19 mouse cellular contexts compared by ENCODE assay signal in genomic region chr10:86272826-86273225, GRCm38 (mm10). TPM values are rescaled to one million over a fixed set of nuclear protein-coding genes. Genes with fewer than 3 reads are reported as not detected.
DNase-seq lines count a peak whose midpoint lies in the region; ATAC-seq and TF ChIP-seq lines count a peak whose summit lies in the region.
"Had no signal": no experiment of that assay in that cellular context is flagged by ENCODE, and none has a peak within 500 bp of the region (broad histone marks: within the 10 kb centered on the region; RNA-seq: fewer than 3 reads in every experiment).

No protein-coding gene starts in this region.

- peak; percentile 92 for DNase-seq in heart, adult 11 months
- no peak for DNase-seq in heart, adult 8-10 months (ENCODE audit: low spot score)
- peak; percentile 50 for DNase-seq in kidney, adult 2 months
- no peak for DNase-seq in kidney, adult 18-20 months
- DNase-seq in embryonic facial prominence, embryonic 10.5 days (ENCODE audit: low spot score) = no peak
- DNase-seq in retina, postnatal 1 day = no peak
- DNase-seq: B cell, adult 2 months; cerebellum, adult 11 months; cerebellum, postnatal 25 days; right cerebral cortex, postnatal 4 days; thymus, adult 18-20 months had no signal

- H3K27me3 ChIP-seq in kidney, adult 2 months (replicated peaks; ENCODE audit: control insufficient read depth, insufficient read depth, low read length) = no peaks in the 10 kb centered on the region
- no peaks in the 10 kb centered on the region for H3K27me3 ChIP-seq in embryonic facial prominence, embryonic 10.5 days (replicated peaks; ENCODE audit: low read depth, poor library complexity, severe bottlenecking)
- no peaks in the 10 kb centered on the region for H3K27me3 ChIP-seq in kidney, embryonic 16.5 days (ENCODE audit: insufficient read depth, low read length)
- H3K27me3 ChIP-seq: embryonic facial prominence, embryonic 12.5 days; forebrain, embryonic 12.5 days; limb, embryonic 12.5 days; megakaryocyte, embryonic 14.5 days had no signal

- WGBS in kidney, adult 2 months = 58% methylated on average over 3 of the region's 3 CpGs
- 89% methylated on average over 3 of the region's 3 CpGs for WGBS in embryonic facial prominence, embryonic 10.5 days
- WGBS in kidney, embryonic 16.5 days = 74% methylated on average over 3 of the region's 3 CpGs

- no peak overlapping the region for H3K9ac ChIP-seq in kidney, embryonic 16.5 days (replicated peaks; ENCODE audit: low read length)
- H3K9ac ChIP-seq: embryonic facial prominence, embryonic 12.5 days; forebrain, embryonic 12.5 days; limb, embryonic 12.5 days had no signal

- H3K9me3 ChIP-seq in embryonic facial prominence, embryonic 10.5 days = no peaks in the 10 kb centered on the region
- no peaks in the 10 kb centered on the region for H3K9me3 ChIP-seq in kidney, embryonic 16.5 days (ENCODE audit: low read length)
- H3K9me3 ChIP-seq: embryonic facial prominence, embryonic 12.5 days; forebrain, embryonic 12.5 days; limb, embryonic 12.5 days had no signal

- peaks cover 3% of the 10 kb centered on the region for H3K4me1 ChIP-seq in kidney, adult 2 months (ENCODE audit: control insufficient read depth, insufficient read depth, low read length)
- peaks cover 15% of the 10 kb centered on the region for H3K4me1 ChIP-seq in embryonic facial prominence, embryonic 10.5 days
- H3K4me1 ChIP-seq in kidney, embryonic 16.5 days (ENCODE audit: insufficient read depth, low read length) = peaks cover 12% of the 10 kb centered on the region; the same call in 1 of the 2 replicates

- no peak for TF ChIP-seq CTCF in kidney, adult 2 months (conservative IDR thresholded peaks at IDR 0.05; ENCODE audit: insufficient read depth, insufficient read length, low read depth, low read length)

- no peaks in the 10 kb centered on the region for H3K36me3 ChIP-seq in kidney, adult 2 months (ENCODE audit: control insufficient read depth, insufficient read depth, low read length)
- no peaks in the 10 kb centered on the region for H3K36me3 ChIP-seq in embryonic facial prominence, embryonic 10.5 days (replicated peaks)
- no peaks in the 10 kb centered on the region for H3K36me3 ChIP-seq in kidney, embryonic 16.5 days (ENCODE audit: insufficient read depth, low read length)
- H3K36me3 ChIP-seq: embryonic facial prominence, embryonic 12.5 days; forebrain, embryonic 12.5 days; limb, embryonic 12.5 days had no signal

- no peak overlapping the region for H3K4me2 ChIP-seq in kidney, embryonic 16.5 days (replicated peaks; ENCODE audit: low read depth, low read length)
- H3K4me2 ChIP-seq: embryonic facial prominence, embryonic 12.5 days; forebrain, embryonic 12.5 days; limb, embryonic 12.5 days had no signal

- peak overlapping the region; percentile 88 for H3K27ac ChIP-seq in kidney, adult 2 months (ENCODE audit: insufficient read depth, low read depth, low read length)
- peak overlapping the region; percentile 69 for H3K27ac ChIP-seq in embryonic facial prominence, embryonic 10.5 days (replicated peaks)
- peak overlapping the region; percentile 55 for H3K27ac ChIP-seq in kidney, embryonic 16.5 days (ENCODE audit: low read length)
- H3K27ac ChIP-seq: forebrain, embryonic 12.5 days; left cerebral cortex, adult 2 months had no signal

- TF ChIP-seq POLR2A in kidney, adult 2 months (IDR thresholded peaks at IDR 0.05; ENCODE audit: low read depth, low read length) = no peak

- H3K4me3 ChIP-seq in kidney, adult 2 months (ENCODE audit: insufficient read depth, low read depth, low read length) = no peak overlapping the region
- no peak overlapping the region for H3K4me3 ChIP-seq in embryonic facial prominence, embryonic 10.5 days
- no peak overlapping the region for H3K4me3 ChIP-seq in kidney, embryonic 16.5 days (ENCODE audit: low read length)
- H3K4me3 ChIP-seq: embryonic facial prominence, embryonic 12.5 days; forebrain, embryonic 12.5 days; left cerebral cortex, adult 2 months; limb, embryonic 12.5 days; megakaryocyte, embryonic 14.5 days had no signal

- ATAC-seq in kidney, embryonic 16.5 days (ENCODE audit: low FRiP score, low TSS enrichment) = peak; percentile 49; the same call in 1 of the 2 replicates
- ATAC-seq in granulocyte monocyte progenitor cell, adult 5-6 weeks (replicated peaks; ENCODE audit: poor library complexity, severe bottlenecking) = no peak

RNA-seq across cellular contexts. Expression of gene Timp3, which starts 27.3 kb away (rescaled TPM):
- total RNA-seq in heart, adult 8-10 months (2022) = 100 to 1,000 TPM; 157 to 180 (median 176) TPM
- polyA plus RNA-seq in kidney, adult 2 months (2012; rRNA removed) = 609 and 859 TPM in 2 replicates
- polyA plus RNA-seq in embryonic facial prominence, embryonic 10.5 days (2016; fragmentation: Nextera tagmentation; extraction: Ambion mirVana) = 29.4 and 36.3 TPM in 2 replicates
- polyA plus RNA-seq in kidney, embryonic 16.5 days (2015; fragmentation: Nextera tagmentation; extraction: Ambion mirVana) = 114 TPM in 2 replicates
- total RNA-seq in granulocyte monocyte progenitor cell, adult 5-6 weeks (2014; fragmentation: Nextera tagmentation) = not detected in 2 replicates
- total RNA-seq in granulocyte monocyte progenitor cell, adult 5-6 weeks (2017) = 0.62 and 1.2 TPM in 2 replicates
- total RNA-seq: monocyte, adult 5-6 weeks had no signal

Comparison
In these comparisons a context has a peak if more than half of its experiments do, and no peak if none do; other contexts are left out.
1. DNase-seq: peak in heart, adult 11 months (single experiment) and kidney, adult 2 months (single experiment); none in heart, adult 8-10 months (single experiment), kidney, adult 18-20 months (single experiment), embryonic facial prominence, embryonic 10.5 days (single experiment) and retina, postnatal 1 day (single experiment).
2. Peak in every context shown above with its lines, with median percentiles within 50 percentile points of each other: H3K27ac ChIP-seq.